Mouse (Mus musculus) cerebellum, adult 2 months (tissue): ENCODE measurements at regions not wholly inside any gene's neighbourhood (a gene's known extent, or its start where the extent isn't known, plus 50 kb on each side); places are given as distances from the start of the nearest gene placed in this dataset.
"Not testable (repeated sequence)": the region's sequence is repeated elsewhere in the genome, so short reads cannot be mapped to it uniquely, and the experiment has no call there.

ENCODE experiments used
- CTCF ChIP-seq: fragments of 200-500 bp; IDR thresholded peaks from 2 replicates; pipeline ENCODE4 v1.5.1; 2011; ENCODE audit warnings: low read depth, mild to moderate bottlenecking, control low read depth, low read length, moderate library complexity, borderline replicate concordance; ENCODE audit not compliant: insufficient read depth
- POLR2A ChIP-seq: fragments of 200-500 bp; IDR thresholded peaks from 2 replicates; pipeline ENCODE4 v1.6.1; 2011; ENCODE audit warnings: low read length, control low read depth, borderline replicate concordance; ENCODE audit not compliant: insufficient read depth

DNA sequence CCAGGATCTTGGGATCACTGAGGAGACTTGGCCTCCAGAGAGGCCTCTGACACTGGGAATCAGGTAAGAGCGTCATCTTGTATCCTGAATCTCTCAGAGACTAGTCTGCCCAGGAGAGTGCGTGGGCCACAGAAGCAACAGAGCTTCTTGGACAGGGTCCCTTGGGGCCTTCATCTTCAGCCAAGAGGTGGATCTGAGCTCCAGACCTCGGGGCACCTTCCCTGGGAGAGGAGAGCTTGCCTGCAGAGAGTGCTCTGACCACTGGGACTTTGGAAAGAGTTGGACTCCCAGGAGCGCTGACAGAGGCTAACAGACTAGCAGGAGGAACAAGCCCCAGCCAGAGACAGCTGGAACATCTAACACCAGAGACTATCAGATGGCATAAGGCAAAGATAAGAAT, 73.9 kb upstream of the Gm15319 start:
- not testable (repeated sequence) for TF ChIP-seq CTCF, POLR2A
